Mouse (Mus musculus) erythroblast, adult 5-6 weeks (primary cell): ENCODE results near the gene Cyp4f16. TPM values are rescaled to one million over a fixed set of nuclear protein-coding genes. Genes with fewer than 3 reads are reported as not detected.
"Not testable (repeated sequence)": the region's sequence is repeated elsewhere in the genome, so short reads cannot be mapped to it uniquely, and the experiment has no call there.

ENCODE experiments used
- ATAC-seq: replicated peaks from 2 replicates; pipeline ENCODE4 v1.8.0; 2016; ENCODE audit warnings: moderate number of reproducible peaks, mild to moderate bottlenecking, moderate TSS enrichment, inconsistent platforms; ENCODE audit not compliant: poor library complexity, low FRiP score, severe bottlenecking
- total RNA-seq, 2 experiments: library from RNA; stranded (forward) in 1 of 2; stranded (reverse) in 1 of 2; fragments of 150-400 nt in 1 of 2; fragments of 200-764, 138-1000 nt in 1 of 2; gene quantifications; 2 replicates each; pipeline versions ENCODE4 v1.2.3 to v1.2.4; 2015 to 2017; ENCODE audit warnings: low replicate concordance in 2 of 2

Cyp4f16 gene
- total RNA-seq, 2 experiments from 2014 or later, result 3.3 to 5.5 TPM

- not testable (repeated sequence) for ATAC-seq
These were observed 8.4 kb downstream of the Cyp4f16 start for GRCm38 (mm10) chr17:32544792-32545191.

GRCm38 (mm10) chr17:32550377-32550776 is 14.0 kb downstream of the Cyp4f16 start:
- ATAC-seq, result not testable (repeated sequence)

- peak; percentile 62; the same call in 1 of the 2 replicates for ATAC-seq
These were observed 14.8 kb downstream of the Cyp4f16 start for GRCm38 (mm10) chr17:32550900-32551770.

DNA sequence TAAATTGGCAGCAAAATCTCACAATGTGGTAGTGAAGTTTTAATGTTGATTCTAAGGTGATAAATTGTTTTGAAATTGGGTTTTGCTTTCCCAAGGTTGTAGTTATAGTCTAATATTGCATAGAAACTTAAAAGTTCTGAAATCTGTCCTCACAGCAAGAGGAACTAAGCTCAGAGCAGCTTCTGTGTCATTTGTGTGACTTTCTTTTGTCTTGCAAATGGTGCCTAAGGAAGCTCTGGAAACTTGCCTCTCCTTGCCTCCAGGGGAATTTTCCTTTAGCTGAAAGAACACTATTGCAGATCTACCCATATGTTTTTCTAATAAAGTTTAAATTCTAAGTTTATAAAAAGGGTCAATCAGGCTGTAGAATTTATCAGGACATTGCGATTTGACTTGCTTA is 16.7 kb downstream of the Cyp4f16 start:
- not testable (repeated sequence) for ATAC-seq

GRCm38 (mm10) chr17:32554368-32554767 is 18.0 kb downstream of the Cyp4f16 start:
- not testable (repeated sequence) for ATAC-seq

- ATAC-seq, result not testable (repeated sequence)
These were observed 26.9 kb downstream of the Cyp4f16 start for GRCm38 (mm10) chr17:32563301-32563700.

DNA sequence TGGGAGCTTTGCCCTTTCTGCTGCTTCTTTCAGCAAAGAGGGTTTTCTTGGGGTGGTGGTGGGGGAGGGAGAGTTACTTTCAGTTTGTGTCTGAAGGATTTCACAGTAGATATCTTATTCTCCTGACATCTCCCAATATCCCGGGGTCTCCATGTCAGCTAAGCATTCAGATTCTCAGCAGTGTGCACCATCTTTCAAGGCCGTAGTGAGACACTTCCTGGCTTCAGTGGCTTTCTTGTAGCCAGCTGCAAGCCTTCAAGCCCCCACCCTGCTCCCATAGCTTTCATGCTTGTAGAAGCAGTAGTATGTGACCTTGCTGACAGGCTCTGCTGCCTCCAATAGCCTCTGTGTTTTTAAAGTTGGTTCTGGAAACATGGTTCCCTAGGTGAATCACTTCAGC is 36.9 kb downstream of the Cyp4f16 start:
- ATAC-seq, result not testable (repeated sequence)

DNA sequence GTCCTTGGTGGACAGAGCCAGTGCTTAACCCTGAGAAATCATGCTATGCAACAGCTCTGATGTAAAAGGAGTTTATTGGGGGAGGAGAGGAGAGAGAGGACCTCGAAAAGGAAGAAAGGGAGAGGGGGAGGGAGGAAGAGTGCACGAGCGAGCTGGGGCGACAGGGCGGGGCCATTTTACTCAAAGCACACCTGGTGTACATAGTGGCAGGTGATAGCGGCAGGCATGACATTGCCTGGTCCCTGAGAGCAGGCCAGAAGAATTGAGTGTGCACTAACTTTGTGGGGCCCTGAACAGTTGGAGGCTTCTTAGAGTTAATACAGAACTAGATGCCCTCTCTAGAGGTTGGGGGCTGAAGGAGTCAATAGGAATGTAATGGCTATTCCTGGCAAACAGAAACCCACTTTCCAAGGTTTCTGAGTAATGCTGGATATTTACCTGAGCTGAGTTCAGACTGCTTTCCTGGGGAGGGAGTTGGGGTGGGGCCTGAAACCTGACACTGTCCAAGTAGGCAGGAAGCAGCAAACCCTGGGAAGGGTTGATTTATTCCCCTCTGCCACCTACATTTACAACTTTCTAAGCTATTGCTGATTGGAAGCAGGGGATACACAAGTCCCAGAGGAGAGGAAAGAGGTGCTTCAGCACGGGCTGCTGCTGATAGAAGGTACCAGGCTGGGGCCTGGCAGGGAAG is 41.3 kb downstream of the Cyp4f16 start:
- no peak for ATAC-seq

DNA sequence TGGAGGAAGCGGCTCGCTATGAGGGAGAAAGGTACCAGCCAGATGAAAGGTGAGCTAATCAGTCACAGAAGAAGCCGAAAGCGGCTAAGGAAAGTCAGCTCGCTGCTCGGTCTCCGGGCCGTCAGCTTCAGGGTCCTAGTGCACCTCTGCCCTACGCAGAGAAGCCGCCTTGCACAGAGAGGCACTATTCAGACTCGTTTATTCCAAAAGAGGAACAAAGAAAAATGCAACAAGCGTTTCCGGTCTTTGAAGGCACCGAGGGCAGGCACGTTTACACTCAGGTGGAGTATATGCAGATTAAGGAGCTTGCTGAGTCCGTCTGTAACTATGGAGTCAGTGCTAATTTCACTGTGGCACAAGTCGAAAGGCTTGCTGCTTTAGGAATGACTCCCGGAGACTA is 60.1 kb downstream of the Cyp4f16 start:
- ATAC-seq, result no peak

Other genes starting within 250 kb of the Cyp4f16 start
- gene Akap8, start 215.3 kb upstream of the Cyp4f16 start, total RNA-seq (2015; ENCODE audit: low replicate concordance), result 13.1 and 25.3 TPM in 2 replicates
- gene Akap8, start 215.3 kb upstream of the Cyp4f16 start, total RNA-seq (2017; ENCODE audit: low replicate concordance), result 31.6 and 51.6 TPM in 2 replicates
- 64.6 and 80.7 TPM in 2 replicates for gene Akap8l, start 186.0 kb upstream of the Cyp4f16 start, total RNA-seq (2015; ENCODE audit: low replicate concordance)
- 104 and 150 TPM in 2 replicates for gene Akap8l, start 186.0 kb upstream of the Cyp4f16 start, total RNA-seq (2017; ENCODE audit: low replicate concordance)
- gene Wiz, start 147.1 kb upstream of the Cyp4f16 start, total RNA-seq (2015; ENCODE audit: low replicate concordance), result 9.2 and 11.9 TPM in 2 replicates
- 0.77 and 3.5 TPM in 2 replicates for gene Wiz, start 147.1 kb upstream of the Cyp4f16 start, total RNA-seq (2017; ENCODE audit: low replicate concordance)
- 5.0 and 9.2 TPM in 2 replicates for gene Rasal3, start 133.0 kb upstream of the Cyp4f16 start, total RNA-seq (2015; ENCODE audit: low replicate concordance)
- 4.6 and 5.2 TPM in 2 replicates for gene Rasal3, start 133.0 kb upstream of the Cyp4f16 start, total RNA-seq (2017; ENCODE audit: low replicate concordance)
- 1.3 TPM in 1 of 2 replicates, not detected in the other for gene Pglyrp2, start 112.4 kb upstream of the Cyp4f16 start, total RNA-seq (2015; ENCODE audit: low replicate concordance)
- 0.84 TPM in 1 of 2 replicates, not detected in the other for gene Pglyrp2, start 112.4 kb upstream of the Cyp4f16 start, total RNA-seq (2017; ENCODE audit: low replicate concordance)
- not detected in 2 replicates for gene Cyp4f39, start 83.8 kb upstream of the Cyp4f16 start, total RNA-seq (2015; ENCODE audit: low replicate concordance)
- 0.77 and 2.1 TPM in 2 replicates for gene Cyp4f39, start 83.8 kb upstream of the Cyp4f16 start, total RNA-seq (2017; ENCODE audit: low replicate concordance)
- gene Cyp4f17, start 30.5 kb upstream of the Cyp4f16 start, total RNA-seq (2015; ENCODE audit: low replicate concordance), result not detected in 2 replicates
- gene Cyp4f17, start 30.5 kb upstream of the Cyp4f16 start, total RNA-seq (2017; ENCODE audit: low replicate concordance), result not detected in 2 replicates
- not detected in 2 replicates for gene Cyp4f37, start 84.8 kb downstream of the Cyp4f16 start, total RNA-seq (2015; ENCODE audit: low replicate concordance)
- not detected in 2 replicates for gene Cyp4f37, start 84.8 kb downstream of the Cyp4f16 start, total RNA-seq (2017; ENCODE audit: low replicate concordance)
- not detected in 2 replicates for gene Cyp4f40, start 122.3 kb downstream of the Cyp4f16 start, total RNA-seq (2015; ENCODE audit: low replicate concordance)
- not detected in 2 replicates for gene Cyp4f40, start 122.3 kb downstream of the Cyp4f16 start, total RNA-seq (2017; ENCODE audit: low replicate concordance)
- not detected in 2 replicates for gene Cyp4f15, start 149.1 kb downstream of the Cyp4f16 start, total RNA-seq (2015; ENCODE audit: low replicate concordance)
- gene Cyp4f15, start 149.1 kb downstream of the Cyp4f16 start, total RNA-seq (2017; ENCODE audit: low replicate concordance), result not detected in 2 replicates